Mouse (Mus musculus) E14TG2a.4 (cell line): ENCODE results near the gene Gm11172.

Experiments
- CTCF ChIP-seq: conservative IDR thresholded peaks from 2 replicates; pipeline ENCODE4 v1.5.1; 2014; ENCODE audit warnings: low read length
- POU5F1 ChIP-seq: IDR thresholded peaks from 2 replicates; pipeline ENCODE4 v1.6.1; 2014; ENCODE audit warnings: low read length, borderline replicate concordance

- no peak for TF ChIP-seq CTCF
- TF ChIP-seq POU5F1, result no peak
Measured at GRCm38 (mm10) chr16:10819966-10820365, 7.3 kb downstream of the Gm11172 start.
